Mouse (Mus musculus) cerebellum, adult 2 months (tissue): ENCODE measurements at regions not wholly inside any gene's neighbourhood (a gene's known extent, or its start where the extent isn't known, plus 50 kb on each side); places are given as distances from the start of the nearest gene placed in this dataset.
"Not testable (repeated sequence)": the region's sequence is repeated elsewhere in the genome, so short reads cannot be mapped to it uniquely, and the experiment has no call there.

Experiments used
- DNase-seq, 2 experiments: peaks; one replicate each; pipeline ENCODE4 v3.0.0; 2021
- H3K27ac ChIP-seq: fragments of 200-500 bp; 2 replicates; pipeline ENCODE4 v1.5.1; 2012; ENCODE audit warnings: low read length, control low read depth, inconsistent platforms; ENCODE audit not compliant: insufficient read depth
- H3K27me3 ChIP-seq: fragments of 200-500 bp; 2 replicates; pipeline ENCODE4 v1.6.1; 2012; ENCODE audit warnings: inconsistent platforms, mild to moderate bottlenecking, low read length, moderate library complexity; ENCODE audit not compliant: control insufficient read depth, insufficient read depth
- H3K4me1 ChIP-seq: fragments of 200-500 bp; 2 replicates; pipeline ENCODE4 v1.6.1; 2011; ENCODE audit warnings: low read length; ENCODE audit not compliant: control insufficient read depth, insufficient read depth
- H3K4me3 ChIP-seq: fragments of 200-500 bp; replicated peaks from 2 replicates; pipeline ENCODE3; 2011; ENCODE audit warnings: mild to moderate bottlenecking, low read depth, low read length, control low read depth; ENCODE audit not compliant: insufficient read depth
- CTCF ChIP-seq: fragments of 200-500 bp; IDR thresholded peaks from 2 replicates; pipeline ENCODE4 v1.5.1; 2011; ENCODE audit warnings: low read depth, mild to moderate bottlenecking, control low read depth, low read length, moderate library complexity, borderline replicate concordance; ENCODE audit not compliant: insufficient read depth
- POLR2A ChIP-seq: fragments of 200-500 bp; IDR thresholded peaks from 2 replicates; pipeline ENCODE4 v1.6.1; 2011; ENCODE audit warnings: low read length, control low read depth, borderline replicate concordance; ENCODE audit not compliant: insufficient read depth
- WGBS: fragments of 180-500 bp; shearing (Covaris S2); methylation state at CpG from one replicate; pipeline ENCODE4 v1.1.7; 2018; 5-methylcytosine and 5-hydroxymethylcytosine counted together

DNA sequence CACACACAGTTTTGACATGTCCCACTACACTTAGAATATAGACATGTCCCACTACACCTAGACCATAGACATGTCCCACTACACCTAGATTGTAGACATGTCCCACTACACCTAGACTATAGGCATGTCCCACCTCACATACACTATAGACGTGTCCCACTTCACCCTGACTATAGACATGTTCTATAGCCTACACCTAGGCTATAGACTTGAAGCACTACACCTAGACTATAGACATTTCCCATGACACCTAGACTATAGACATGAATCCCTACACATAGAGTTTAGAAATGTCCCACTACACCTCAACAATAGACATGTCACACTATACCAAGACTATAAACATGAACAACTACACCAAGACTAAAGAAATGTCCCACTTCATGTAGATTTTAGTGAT lies 2580.9 kb downstream of the Gm37988 start:
- 94% methylated on average over 1 of the region's 1 CpGs for WGBS
- Histone ChIP-seq H3K4me3 (no peak overlapping the region), H3K27ac (no peak overlapping the region), H3K27me3 (no peaks in the 10 kb centered on the region), H3K4me1 (no peaks in the 10 kb centered on the region)
- no peak for DNase-seq
- TF ChIP-seq POLR2A, result no peak
- TF ChIP-seq CTCF, result no peak

DNA sequence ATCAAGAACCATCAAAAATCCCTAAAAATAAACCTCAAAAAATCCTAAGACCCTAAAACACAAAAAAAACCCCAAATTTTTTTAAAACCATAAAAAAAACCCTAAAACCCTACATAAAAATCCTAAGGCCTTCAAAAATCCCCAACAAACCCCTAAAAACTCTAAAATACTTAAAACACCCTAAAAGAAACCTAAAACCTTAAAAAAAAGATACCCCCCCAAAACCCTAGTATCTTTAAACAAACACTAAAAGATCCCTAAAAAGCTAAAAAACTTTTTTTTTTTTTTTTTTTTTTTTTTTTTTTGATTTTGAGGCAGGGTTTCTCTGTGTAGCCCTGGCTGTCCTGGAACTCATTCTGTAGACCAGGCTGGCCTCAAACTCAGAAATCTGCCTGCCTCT lies 2585.8 kb downstream of the Gm37988 start:
- DNase-seq, result no peak
- Histone ChIP-seq H3K4me1 (no peaks in the 10 kb centered on the region), H3K27ac (no peak overlapping the region), H3K27me3 (no peaks in the 10 kb centered on the region), H3K4me3 (no peak overlapping the region)
- TF ChIP-seq POLR2A (no peak), CTCF (no peak)

DNA sequence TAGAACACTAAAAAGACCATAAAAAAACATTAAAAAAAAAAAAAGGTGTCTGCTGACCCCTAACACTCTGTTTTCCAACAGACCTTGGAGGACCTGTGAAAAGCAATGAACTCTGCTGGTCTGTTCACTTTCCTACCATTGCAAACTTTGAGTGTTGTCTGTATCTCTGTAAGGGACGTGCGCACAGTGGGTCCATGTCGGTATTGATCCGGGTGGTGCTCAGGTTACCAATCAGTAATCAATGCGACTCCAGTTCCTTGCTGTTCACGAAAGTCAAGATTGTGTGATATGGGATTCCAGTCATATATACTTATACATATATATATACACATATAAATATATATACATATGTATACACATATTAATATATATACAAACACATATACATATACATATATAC lies 2586.5 kb downstream of the Gm37988 start:
- WGBS, result 98% methylated on average over 6 of the region's 6 CpGs
- H3K27ac ChIP-seq, result no peak overlapping the region
- no peak for DNase-seq
- TF ChIP-seq CTCF (no peak), POLR2A (no peak)
- H3K27me3 ChIP-seq, result no peaks in the 10 kb centered on the region
- H3K4me3 ChIP-seq, result no peak overlapping the region
- no peaks in the 10 kb centered on the region for H3K4me1 ChIP-seq

DNA sequence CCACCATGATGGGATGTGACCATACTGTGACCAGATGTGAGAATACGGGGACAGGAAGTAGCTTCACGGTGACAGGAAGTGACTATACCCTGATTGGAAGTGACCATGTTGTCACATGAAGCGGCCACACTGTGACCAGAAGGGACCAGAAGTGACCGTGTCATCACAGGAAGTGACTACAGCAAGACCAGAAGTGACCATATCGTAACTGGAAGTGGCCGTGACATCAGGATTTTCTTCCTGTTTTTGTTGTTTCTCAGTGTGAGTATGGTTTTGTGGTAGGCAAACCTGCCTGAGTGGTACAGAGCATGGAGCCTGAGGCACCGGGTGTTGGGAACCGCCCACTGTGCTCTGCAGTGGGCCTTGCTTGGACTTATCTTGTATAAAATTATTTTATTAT lies 2587.8 kb downstream of the Gm37988 start:
- DNase-seq, result peak in 1 of 2 experiments; percentile 3
- H3K27ac ChIP-seq, result no peak overlapping the region
- H3K4me1 ChIP-seq, result no peaks in the 10 kb centered on the region
- no peaks in the 10 kb centered on the region for H3K27me3 ChIP-seq
- no peak for TF ChIP-seq CTCF
- no peak for TF ChIP-seq POLR2A
- WGBS, result 93% methylated on average over 8 of the region's 8 CpGs
- H3K4me3 ChIP-seq, result no peak overlapping the region

DNA sequence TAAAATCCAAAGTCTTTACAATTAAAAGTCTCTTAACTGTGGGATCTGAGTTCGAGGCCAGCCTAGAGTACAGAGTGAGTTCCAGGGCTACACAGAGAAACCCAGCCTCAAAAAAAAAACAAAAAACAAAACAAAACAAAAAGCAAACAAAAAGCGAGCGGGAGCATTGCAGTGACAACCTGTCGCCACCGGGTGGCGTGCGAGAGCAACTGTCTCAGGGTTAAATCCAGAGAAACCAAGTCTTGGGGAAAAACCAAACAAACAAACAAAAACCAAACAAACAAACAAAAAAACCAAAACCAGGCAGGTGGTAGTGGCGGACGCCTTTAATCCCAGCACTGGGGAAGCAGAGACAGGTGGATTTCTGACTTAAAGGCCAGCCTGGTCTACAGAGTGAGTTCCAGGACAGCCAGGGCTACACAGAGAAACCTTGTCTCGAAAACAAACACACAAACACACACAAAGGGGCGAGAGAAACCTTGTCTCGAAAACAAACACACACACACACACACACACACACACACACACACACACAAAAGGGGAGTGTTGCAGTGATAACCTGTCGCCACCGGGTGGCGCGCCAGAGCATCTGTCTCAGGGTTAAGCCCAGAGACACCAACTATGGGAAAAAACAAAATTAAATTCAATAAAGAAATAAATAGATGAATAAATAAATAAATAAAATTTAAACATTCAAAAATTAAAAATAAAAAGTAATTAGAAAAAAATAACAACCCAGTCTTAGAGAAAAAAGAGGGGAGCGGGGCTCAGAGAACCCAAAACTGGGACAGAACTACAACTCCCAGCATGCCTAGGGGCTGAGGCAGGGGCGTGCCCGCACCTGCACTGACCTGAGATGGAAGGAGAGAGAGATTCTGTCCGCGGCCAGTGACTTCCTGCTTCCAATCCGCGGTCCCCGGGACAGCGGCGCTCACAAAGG lies 2589.4 kb downstream of the Gm37988 start:
- peak overlapping the region; percentile 97 for H3K4me3 ChIP-seq
- TF ChIP-seq CTCF (peak; percentile 68), POLR2A (no peak)
- WGBS, result 11% methylated on average over 26 of the region's 26 CpGs
- no peaks in the 10 kb centered on the region for H3K4me1 ChIP-seq
- H3K27me3 ChIP-seq, result no peaks in the 10 kb centered on the region
- DNase-seq, result peak in 1 of 2 experiments; percentile 72
- peak overlapping the region; percentile 63; the same call in 1 of the 2 replicates for H3K27ac ChIP-seq

DNA sequence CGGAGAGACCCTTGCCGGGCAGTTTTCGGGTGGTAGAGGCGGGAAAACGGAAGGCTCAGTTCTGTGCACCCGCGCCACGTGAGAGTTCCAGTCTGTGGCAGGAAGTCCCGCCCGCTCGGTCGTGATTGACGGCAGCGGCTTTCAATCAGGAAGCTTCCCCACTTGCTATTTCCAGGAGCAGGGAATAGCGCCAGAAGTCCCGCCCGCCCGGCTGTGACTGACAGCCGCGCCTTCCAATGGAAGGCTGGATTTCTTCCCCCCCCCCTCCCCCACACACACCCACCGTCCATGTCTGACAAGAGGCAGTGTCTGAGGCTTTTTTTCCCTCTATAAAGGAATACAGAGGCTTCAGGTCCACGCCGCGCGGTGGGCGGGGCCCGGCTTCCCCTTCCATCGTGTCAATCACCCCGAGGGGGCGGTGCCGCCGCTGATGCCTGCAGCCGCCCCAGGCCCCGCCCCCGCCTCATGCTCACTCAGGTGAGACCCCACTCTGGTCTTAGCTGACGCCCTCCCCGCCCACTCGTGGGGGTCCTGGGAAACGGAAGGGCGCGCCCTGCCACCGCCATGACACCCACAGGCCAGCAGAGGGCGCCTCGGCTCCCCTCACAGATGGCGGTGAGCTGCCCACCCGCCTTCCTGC lies 2590.2 kb downstream of the Gm37988 start:
- H3K27ac ChIP-seq, result peak overlapping the region; percentile 63; the same call in 1 of the 2 replicates
- H3K4me1 ChIP-seq, result no peaks in the 10 kb centered on the region
- no peaks in the 10 kb centered on the region for H3K27me3 ChIP-seq
- peak; percentile 98 to 99 for DNase-seq
- peak overlapping the region; percentile 97 for H3K4me3 ChIP-seq
- TF ChIP-seq POLR2A, result no peak
- peak; percentile 60 for TF ChIP-seq CTCF
- under 1% methylated on average over 46 of the region's 46 CpGs for WGBS

DNA sequence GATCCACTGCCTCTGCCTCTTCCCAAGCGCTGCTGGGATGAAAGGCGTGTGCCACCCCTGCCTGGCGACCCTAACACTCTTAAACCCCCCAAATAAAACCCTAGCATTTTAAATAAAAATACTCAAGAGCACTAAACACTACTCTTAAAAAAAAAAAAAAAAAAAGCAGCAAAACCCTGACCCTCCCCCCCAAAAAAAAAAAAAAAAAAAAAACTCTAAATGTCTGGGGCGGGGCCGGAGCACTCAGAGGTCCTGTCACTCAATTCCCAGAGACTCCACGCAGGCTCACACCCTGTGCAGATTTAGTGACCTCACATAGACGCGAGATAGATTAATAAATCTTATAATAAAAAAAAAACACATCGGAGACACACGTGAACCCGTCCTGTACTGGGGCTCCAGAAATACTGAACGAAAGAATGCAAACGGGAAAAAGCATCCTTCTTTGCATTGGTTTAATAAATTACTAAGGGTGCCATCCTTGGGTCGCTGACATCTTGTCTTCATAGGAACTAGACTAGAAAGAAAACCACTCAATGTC lies 2591.1 kb downstream of the Gm37988 start:
- peak; percentile 11 to 22 for DNase-seq
- TF ChIP-seq CTCF (no peak), POLR2A (no peak)
- Histone ChIP-seq H3K4me3 (peak overlapping the region; percentile 75), H3K4me1 (no peaks in the 10 kb centered on the region), H3K27ac (0 out of 2 replicates have a peak overlapping the region, but pooled peaks have one; percentile 49), H3K27me3 (no peaks in the 10 kb centered on the region)
- WGBS, result 50% methylated on average over 14 of the region's 14 CpGs

DNA sequence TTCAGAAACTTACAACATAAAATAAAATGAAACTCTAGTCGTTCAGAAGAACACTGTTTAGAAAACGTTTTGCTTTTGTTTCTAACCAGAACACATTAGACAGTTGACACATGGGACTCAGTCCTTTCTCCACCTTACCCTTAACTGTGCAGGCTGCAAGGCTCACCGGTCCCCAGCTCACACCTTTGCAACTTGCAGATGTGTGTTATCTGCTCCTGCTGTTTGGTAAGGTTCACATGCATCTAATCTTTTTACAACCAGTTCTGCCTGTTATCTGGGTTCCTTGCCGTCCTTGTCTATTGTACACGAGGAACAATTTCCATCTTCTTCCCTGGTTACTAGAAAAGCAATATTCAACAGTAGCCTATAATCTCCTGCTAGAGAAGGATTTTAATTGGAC lies 2598.0 kb downstream of the Gm37988 start:
- not testable (repeated sequence) for DNase-seq, H3K4me3 ChIP-seq, H3K4me1 ChIP-seq, H3K27ac ChIP-seq, H3K27me3 ChIP-seq
- 73% methylated on average over 5 of the region's 5 CpGs for WGBS
